Mouse (Mus musculus): ENCODE measurements around the gene Fkbp1a.

DNA sequence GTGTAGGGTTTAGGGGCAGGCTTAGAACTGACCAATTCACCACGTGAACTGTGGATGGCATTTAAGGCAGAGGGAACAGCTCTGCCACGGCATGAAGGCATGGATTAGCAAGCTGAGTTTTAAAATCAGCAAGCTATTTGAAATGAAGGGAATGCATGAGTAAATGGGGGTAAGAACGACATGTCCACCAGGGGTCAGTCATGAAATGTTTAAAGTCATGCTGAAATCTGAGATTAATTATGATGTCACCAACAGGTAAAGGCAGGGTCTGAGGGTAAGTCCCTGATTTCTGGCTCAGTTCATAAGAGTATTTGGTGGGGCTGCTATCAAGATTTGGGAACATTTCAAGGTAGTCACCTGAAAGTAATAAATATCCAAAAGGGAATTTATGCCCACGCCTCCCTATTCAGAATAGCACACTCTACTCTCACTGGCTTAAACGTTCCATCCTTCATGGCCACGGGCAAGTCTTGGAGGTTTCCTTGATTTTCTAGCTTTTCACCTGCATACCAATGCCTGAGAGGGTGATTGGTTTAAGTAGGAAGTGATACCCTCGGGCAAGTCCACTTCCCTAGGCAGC lies 32.9 kb downstream of the Fkbp1a start:
- TF ChIP-seq CTCF (conservative IDR thresholded peaks at IDR 0.05; ENCODE audit: insufficient read depth, insufficient read length, low read depth, low read length) (no peak), POLR2A (IDR thresholded peaks at IDR 0.05; ENCODE audit: low read depth, low read length) (no peak)
